Comparison of ENCODE assay signal across 8 mouse cellular contexts in genomic region chr12:117132095-117132494, GRCm38 (mm10).
A peak's percentile ranks its signal among the peaks of the same experiment; 100 is the strongest.
DNase-seq lines count a peak whose midpoint lies in the region; ATAC-seq and TF ChIP-seq lines count a peak whose summit lies in the region.
"Had no signal": no experiment of that assay in that cellular context is flagged by ENCODE, and none has a peak within 500 bp of the region (broad histone marks: within the 10 kb centered on the region; RNA-seq: fewer than 3 reads in every experiment).

No protein-coding gene starts in this region.

- TF ChIP-seq EP300 in liver, postnatal 0 days (IDR thresholded peaks at IDR 0.05; ENCODE audit: low read depth) = no peak

- peak; percentile 19 for DNase-seq in Muller cell, postnatal 12 days (ENCODE audit: inconsistent ontology term)
- no peak for DNase-seq in liver, postnatal 0 days
- DNase-seq in thymus, postnatal 4 days = peak; percentile 44
- DNase-seq in spleen, postnatal 14 days (ENCODE audit: low spot score in 2 of 2) = no peak

- no peaks in the 10 kb centered on the region for H3K36me3 ChIP-seq in hindbrain, embryonic 16.5 days (ENCODE audit: control insufficient read depth, insufficient read depth, low read length)
- no peaks in the 10 kb centered on the region for H3K36me3 ChIP-seq in hindbrain, embryonic 12.5 days
- H3K36me3 ChIP-seq in liver, postnatal 0 days (replicated peaks; ENCODE audit: insufficient read depth, low read length) = no peaks in the 10 kb centered on the region
- H3K36me3 ChIP-seq: embryonic facial prominence, embryonic 12.5 days had no signal

- TF ChIP-seq CTCF in liver, postnatal 0 days (IDR thresholded peaks at IDR 0.05; ENCODE audit: low read depth) = peak; percentile 59

- no peak overlapping the region for H3K9ac ChIP-seq in hindbrain, embryonic 16.5 days (ENCODE audit: low read depth, low read length)
- no peak overlapping the region for H3K9ac ChIP-seq in hindbrain, embryonic 12.5 days
- H3K9ac ChIP-seq in liver, postnatal 0 days (replicated peaks) = no peak overlapping the region
- H3K9ac ChIP-seq: embryonic facial prominence, embryonic 12.5 days had no signal

- peak; percentile 45; the same call in 1 of the 2 replicates for ATAC-seq in hindbrain, embryonic 16.5 days
- no peak for ATAC-seq in hindbrain, embryonic 12.5 days (ENCODE audit: low FRiP score)
- ATAC-seq in common myeloid progenitor, adult 5-6 weeks (replicated peaks; ENCODE audit: low read depth, poor library complexity, severe bottlenecking) = peak; percentile 94
- ATAC-seq in liver, postnatal 0 days = no peak

- H3K9me3 ChIP-seq in hindbrain, embryonic 16.5 days (ENCODE audit: control insufficient read depth, low read length) = no peaks in the 10 kb centered on the region
- H3K9me3 ChIP-seq in hindbrain, embryonic 12.5 days (replicated peaks) = no peaks in the 10 kb centered on the region
- H3K9me3 ChIP-seq in liver, postnatal 0 days (ENCODE audit: low read length) = no peaks in the 10 kb centered on the region
- H3K9me3 ChIP-seq: embryonic facial prominence, embryonic 12.5 days had no signal

- H3K27me3 ChIP-seq in hindbrain, embryonic 16.5 days (replicated peaks; ENCODE audit: control insufficient read depth, insufficient read depth, low read length) = no peaks in the 10 kb centered on the region
- H3K27me3 ChIP-seq in hindbrain, embryonic 12.5 days = peaks cover 2% of the 10 kb centered on the region; the same call in 1 of the 2 replicates
- no peaks in the 10 kb centered on the region for H3K27me3 ChIP-seq in liver, postnatal 0 days (ENCODE audit: insufficient read depth, low read length)
- H3K27me3 ChIP-seq: embryonic facial prominence, embryonic 12.5 days had no signal

- no peak overlapping the region for H3K4me2 ChIP-seq in hindbrain, embryonic 16.5 days (ENCODE audit: low read length)
- no peak overlapping the region for H3K4me2 ChIP-seq in hindbrain, embryonic 12.5 days (replicated peaks)
- H3K4me2 ChIP-seq in liver, postnatal 0 days (ENCODE audit: low read depth, low read length) = no peak overlapping the region
- H3K4me2 ChIP-seq: embryonic facial prominence, embryonic 12.5 days had no signal

- WGBS in hindbrain, embryonic 16.5 days = 3% methylated on average over 2 of the region's 2 CpGs
- WGBS in hindbrain, embryonic 12.5 days = 16% methylated on average over 2 of the region's 2 CpGs
- 10% methylated on average over 2 of the region's 2 CpGs for WGBS in liver, postnatal 0 days (ENCODE audit: insufficient replicate concordance)

- H3K4me1 ChIP-seq in hindbrain, embryonic 16.5 days (ENCODE audit: control insufficient read depth, insufficient read depth, low read depth, low read length) = no peaks in the 10 kb centered on the region
- H3K4me1 ChIP-seq in hindbrain, embryonic 12.5 days = no peaks in the 10 kb centered on the region
- no peaks in the 10 kb centered on the region for H3K4me1 ChIP-seq in liver, postnatal 0 days (ENCODE audit: insufficient read depth)
- H3K4me1 ChIP-seq: embryonic facial prominence, embryonic 12.5 days had no signal

- no peak overlapping the region for H3K4me3 ChIP-seq in hindbrain, embryonic 16.5 days (ENCODE audit: low read length)
- H3K4me3 ChIP-seq in hindbrain, embryonic 12.5 days = no peak overlapping the region
- no peak overlapping the region for H3K4me3 ChIP-seq in liver, postnatal 0 days (ENCODE audit: low read depth, low read length)
- H3K4me3 ChIP-seq: embryonic facial prominence, embryonic 12.5 days had no signal

- H3K27ac ChIP-seq in hindbrain, embryonic 16.5 days (ENCODE audit: low read depth, low read length) = no peak overlapping the region
- no peak overlapping the region for H3K27ac ChIP-seq in hindbrain, embryonic 12.5 days
- H3K27ac ChIP-seq in liver, postnatal 0 days (ENCODE audit: low read depth) = no peak overlapping the region
- H3K27ac ChIP-seq: embryonic facial prominence, embryonic 12.5 days had no signal

Comparison
In these comparisons a context has a peak if more than half of its experiments do, and no peak if none do; other contexts are left out.
1. ATAC-seq: peak in hindbrain, embryonic 16.5 days (single experiment) and common myeloid progenitor, adult 5-6 weeks (single experiment); none in hindbrain, embryonic 12.5 days (single experiment) and liver, postnatal 0 days (single experiment).
2. DNase-seq: peak in Muller cell, postnatal 12 days (single experiment) and thymus, postnatal 4 days (single experiment); none in liver, postnatal 0 days (single experiment) and spleen, postnatal 14 days (0 of 2).